Mouse (Mus musculus): ENCODE measurements around the gene Rpl37. TPM values are rescaled to one million over a fixed set of nuclear protein-coding genes. Genes with fewer than 3 reads are reported as not detected.

Gene Rpl37
- polyA plus RNA-seq, 1 experiment from 2014 or later, result 478 TPM

Other genes with a start within 250 kb of the Rpl37 start
- not detected in 2 replicates for gene Mroh2b, start 217.9 kb upstream of the Rpl37 start, polyA plus RNA-seq (2016; fragmentation: Nextera tagmentation; extraction: Ambion mirVana)
- not detected in 2 replicates for gene C7, start 52.9 kb upstream of the Rpl37 start, polyA plus RNA-seq (2016; fragmentation: Nextera tagmentation; extraction: Ambion mirVana)
- gene Card6, start 8.1 kb upstream of the Rpl37 start, polyA plus RNA-seq (2016; fragmentation: Nextera tagmentation; extraction: Ambion mirVana), result 0.84 and 1.2 TPM in 2 replicates
- gene Prkaa1, start 27.2 kb downstream of the Rpl37 start, polyA plus RNA-seq (2016; fragmentation: Nextera tagmentation; extraction: Ambion mirVana), result 12.8 and 12.9 TPM in 2 replicates
- gene Ttc33, start 68.9 kb downstream of the Rpl37 start, polyA plus RNA-seq (2016; fragmentation: Nextera tagmentation; extraction: Ambion mirVana), result 33.3 and 34.1 TPM in 2 replicates
- 0.77 and 0.97 TPM in 2 replicates for gene Ptger4, start 127.5 kb downstream of the Rpl37 start, polyA plus RNA-seq (2016; fragmentation: Nextera tagmentation; extraction: Ambion mirVana)